Mouse (Mus musculus): Measurements from ENCODE around the gene Plxnb1.
A peak's percentile ranks its signal among the peaks of the same experiment; 100 is the strongest.

DNA sequence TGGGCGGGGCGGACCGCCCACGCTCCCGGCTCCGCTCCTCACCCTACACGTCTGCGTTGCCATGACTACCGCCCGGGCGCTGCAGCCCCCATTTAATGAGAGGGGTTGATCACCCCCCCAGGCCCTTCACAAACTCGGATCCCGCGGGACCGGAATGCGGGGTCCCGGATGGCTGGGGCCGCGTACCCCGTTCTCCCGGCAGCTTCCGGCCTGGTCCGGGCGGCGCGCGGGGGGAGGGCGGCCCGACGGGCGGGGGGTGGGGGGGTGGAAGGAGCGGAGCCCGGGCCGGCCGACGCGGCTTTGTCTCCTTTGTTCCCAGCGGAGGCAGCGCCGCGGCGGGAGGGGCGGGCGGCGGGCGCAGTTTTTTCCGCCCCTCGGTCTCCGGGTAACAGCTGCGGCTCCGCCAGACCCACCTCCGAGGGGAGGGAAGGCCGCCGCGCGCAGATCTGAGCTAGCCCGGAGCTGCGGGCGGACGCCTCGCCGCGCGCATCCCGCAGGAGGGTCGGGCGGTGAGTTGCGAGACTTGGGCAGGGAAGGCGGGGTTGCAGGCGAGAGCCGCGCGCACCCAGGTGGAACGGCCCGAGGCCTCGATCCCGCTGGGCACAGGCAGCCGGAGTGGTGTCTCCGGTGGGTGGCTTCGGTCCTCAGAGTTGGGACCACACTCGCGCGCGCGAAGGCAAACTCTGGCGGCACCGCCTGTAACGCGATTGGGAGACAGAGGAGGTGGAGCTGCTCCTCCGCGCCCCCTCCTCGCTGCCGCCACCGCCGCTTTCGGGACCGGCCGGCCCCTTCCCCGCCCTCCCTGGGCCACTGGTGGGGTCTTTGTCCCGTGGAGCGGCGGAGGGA, at the start of gene Plxnb1:
- TF ChIP-seq POLR2A (IDR thresholded peaks at IDR 0.05; ENCODE audit: borderline replicate concordance, extremely low read depth, insufficient read depth, insufficient read length, poor library complexity, severe bottlenecking) (peak; percentile 77), CTCF (IDR thresholded peaks at IDR 0.05; ENCODE audit: borderline replicate concordance, extremely low read depth, insufficient read depth, insufficient read length) (no peak)

Data from brain, embryonic 14.5 days (tissue).